Mouse (Mus musculus) kidney, postnatal 4 days (tissue): ENCODE measurements at regions not wholly inside any gene's neighbourhood (a gene's known extent, or its start where the extent isn't known, plus 50 kb on each side); places are given as distances from the start of the nearest gene placed in this dataset.
"Not testable (repeated sequence)": the region's sequence is repeated elsewhere in the genome, so short reads cannot be mapped to it uniquely, and the experiment has no call there.

Experiments
- DNase-seq, 2 experiments: peaks; one replicate each; pipeline ENCODE4 v3.0.0; 2021; ENCODE audit warnings: mixed read lengths in 2 of 2

DNA sequence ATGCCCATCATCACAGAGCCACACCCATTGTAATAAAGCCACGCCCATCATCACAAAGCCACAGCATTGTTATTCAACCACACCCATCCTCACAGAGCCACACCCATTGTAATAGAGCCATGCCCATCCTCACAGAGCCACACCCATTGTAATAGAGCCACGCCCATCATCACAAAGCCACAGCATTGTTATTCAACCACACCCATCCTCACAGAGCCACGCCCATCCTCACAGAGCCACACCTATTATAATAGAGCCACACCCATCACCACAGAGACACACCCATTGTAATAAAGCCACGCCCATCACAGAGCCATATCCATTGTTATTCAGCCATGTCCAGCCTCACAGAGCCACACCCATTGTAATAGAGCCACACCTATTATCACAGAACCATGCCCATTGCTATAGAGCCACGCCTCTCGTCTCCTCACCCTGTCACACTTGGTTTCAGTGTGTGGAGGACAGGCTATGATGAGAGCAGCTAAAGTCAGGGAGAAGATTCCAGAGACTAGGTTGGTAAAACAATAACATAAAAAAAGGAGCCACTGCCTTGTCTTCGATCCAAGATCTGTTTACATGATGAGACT lies 85.6 kb downstream of the Gxylt1 start:
- DNase-seq = no peak

DNA sequence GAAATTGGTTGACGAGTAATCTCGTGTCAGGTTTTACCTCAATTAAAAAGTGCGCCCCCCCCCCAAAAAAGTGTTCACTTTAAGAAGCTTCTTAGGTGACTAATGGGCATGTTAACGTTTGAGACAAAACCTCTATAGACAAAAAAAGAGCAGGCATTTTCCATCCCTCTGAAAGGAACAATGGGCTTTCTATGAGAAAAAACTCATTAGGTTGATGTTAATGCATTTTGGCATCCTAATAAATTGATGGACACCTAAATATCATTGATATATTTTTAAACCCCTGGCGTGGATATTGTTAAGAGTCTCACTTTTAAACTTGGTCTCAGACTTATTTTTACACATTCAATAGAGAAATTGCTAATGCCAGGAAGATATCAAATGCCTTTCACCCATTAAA lies 98.8 kb downstream of the Gxylt1 start:
- no peak for DNase-seq

DNA sequence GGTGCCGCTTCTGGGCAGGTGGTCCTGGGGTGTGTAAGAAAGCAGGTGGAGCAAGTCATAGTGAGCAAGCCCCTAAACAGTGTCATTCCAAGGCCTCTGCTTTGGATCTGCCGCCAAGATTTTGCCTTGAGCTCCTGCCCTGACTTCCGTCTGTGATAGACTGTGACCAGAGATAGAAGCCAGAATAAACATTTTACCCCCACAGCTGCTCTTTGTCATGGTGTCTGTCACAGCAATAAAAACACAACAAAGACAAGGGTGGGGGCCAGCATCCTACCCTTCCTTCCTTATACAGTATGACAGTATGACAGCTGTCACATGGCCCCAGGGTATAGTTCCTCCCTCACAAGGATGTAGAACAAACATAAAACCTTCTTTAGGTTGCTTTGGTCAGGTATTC lies 106.2 kb downstream of the Gxylt1 start:
- DNase-seq = peak; percentile 37 to 45

DNA sequence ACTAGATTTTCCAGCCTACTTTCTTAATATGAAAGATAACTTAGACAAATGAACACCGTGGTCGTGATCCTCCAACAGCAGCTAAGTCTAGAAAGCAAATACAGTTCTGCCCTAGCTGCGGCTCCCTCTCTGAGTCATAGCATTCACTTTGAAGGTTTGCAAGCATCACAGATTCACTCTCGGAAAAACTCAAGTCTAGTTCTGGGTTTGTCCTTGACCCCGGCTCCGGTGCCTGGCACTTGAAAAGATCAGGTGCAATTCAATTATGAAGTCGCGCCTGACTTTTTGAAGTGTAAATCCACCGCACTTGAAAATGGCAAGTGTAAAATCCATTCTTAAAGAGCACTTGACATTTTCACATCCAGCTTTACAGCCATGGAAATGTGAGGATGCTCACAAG lies 107.5 kb downstream of the Gxylt1 start:
- no peak for DNase-seq

DNA sequence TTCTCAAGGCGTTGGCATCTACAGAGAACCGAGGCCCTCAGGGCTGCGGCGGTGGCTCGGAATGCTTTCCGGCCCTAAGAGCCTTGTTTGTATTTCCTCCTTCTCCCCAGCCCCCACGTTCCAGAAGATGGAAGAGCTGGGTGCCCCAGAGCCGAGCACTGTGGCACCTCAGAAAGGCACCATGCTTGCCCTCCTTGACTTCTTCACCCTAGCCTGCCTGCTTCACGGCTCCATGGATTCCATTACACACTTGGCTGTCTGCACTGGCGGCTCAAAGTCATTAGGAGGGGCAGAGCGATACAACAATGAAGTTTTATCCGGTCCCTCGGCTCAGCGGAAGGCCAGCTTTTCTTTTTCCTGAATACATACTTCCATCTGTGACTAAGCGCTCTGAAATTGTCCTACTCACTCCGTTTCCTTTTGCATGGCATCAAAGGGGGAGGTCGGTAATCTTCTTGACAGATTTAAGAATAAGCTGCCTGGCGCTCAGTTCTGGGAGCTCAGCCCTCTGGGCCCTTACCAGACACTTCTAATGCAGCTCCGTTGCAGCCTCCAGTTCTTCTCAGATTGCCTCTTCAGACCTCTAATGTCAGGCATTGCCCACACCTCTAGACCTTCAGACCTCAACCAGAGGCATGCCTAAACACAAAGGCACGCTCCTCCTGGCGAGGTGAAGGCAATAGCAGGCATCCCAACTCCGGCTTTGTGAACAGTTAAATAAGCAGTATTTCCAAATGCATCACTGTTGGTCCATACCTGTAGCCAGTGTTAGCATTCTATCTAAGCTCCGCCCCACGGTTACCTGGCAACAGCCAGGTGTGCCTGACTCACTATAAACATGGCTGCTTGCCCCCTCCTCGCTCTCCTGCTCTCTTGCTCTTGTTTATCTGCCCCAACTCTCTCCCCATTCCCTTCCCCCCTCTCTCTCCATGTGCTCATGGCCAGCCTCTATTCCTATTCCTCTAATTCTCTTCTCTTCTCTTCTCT lies 112.8 kb downstream of the Gxylt1 start:
- DNase-seq = peak; percentile 15 to 35

DNA sequence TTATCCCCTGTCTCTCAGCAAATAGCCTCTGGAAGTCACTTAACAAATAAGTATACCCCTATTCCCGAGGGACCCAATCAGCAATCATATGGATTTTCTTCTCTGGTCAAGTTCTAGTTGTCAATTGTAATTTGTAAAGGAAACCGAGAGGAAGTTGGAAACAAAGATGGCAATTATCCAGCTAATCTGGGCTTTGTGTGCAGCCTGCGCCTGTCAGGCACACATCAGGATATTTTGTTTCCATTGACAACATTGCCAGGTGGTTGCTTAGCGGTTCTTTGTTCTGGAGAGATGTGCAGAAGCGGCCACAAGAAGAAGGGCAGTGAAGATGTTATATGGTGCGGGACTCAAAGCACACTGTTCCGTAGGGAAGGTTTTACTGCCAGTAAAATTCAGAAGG lies 113.7 kb downstream of the Gxylt1 start:
- no peak for DNase-seq

DNA sequence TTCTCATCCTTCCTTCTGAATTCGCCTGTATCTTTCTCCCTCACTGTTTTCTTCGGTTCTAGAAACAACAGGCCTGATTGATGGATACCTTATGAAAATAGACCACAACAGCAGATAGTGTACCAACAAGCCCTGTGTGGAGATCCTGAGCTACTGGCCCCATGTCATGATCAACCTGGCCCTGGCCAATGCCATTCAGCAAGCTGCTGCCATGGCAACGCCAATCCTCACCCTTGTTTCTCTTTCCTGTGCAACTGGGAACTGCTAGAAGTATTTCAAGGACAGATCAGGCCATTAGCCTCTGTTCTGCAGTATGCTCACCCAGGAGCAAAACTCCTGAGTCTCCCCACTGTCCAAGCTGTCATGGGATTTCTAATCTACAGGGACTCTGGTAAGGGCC lies 119.2 kb downstream of the Gxylt1 start:
- no peak for DNase-seq

DNA sequence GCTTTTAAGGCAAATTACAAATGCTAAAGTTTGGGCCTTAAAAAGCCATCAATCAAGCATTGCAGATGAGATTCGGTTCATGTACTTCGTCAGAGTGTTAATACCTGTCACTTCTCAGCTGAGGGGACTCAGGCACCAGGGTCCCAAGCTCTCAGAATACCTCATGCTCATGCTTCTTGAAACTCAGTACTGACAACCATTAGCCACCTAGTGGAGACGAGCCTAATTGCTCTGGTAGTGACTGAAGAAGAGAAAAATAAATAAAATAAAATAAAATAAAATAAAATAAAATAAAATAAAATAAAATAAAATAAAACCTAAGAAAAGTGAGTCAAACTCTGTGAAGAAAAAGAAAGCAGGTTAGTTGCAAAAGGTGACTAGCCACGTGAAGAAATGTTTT lies 121.0 kb downstream of the Gxylt1 start:
- peak; percentile 7 to 26 for DNase-seq

DNA sequence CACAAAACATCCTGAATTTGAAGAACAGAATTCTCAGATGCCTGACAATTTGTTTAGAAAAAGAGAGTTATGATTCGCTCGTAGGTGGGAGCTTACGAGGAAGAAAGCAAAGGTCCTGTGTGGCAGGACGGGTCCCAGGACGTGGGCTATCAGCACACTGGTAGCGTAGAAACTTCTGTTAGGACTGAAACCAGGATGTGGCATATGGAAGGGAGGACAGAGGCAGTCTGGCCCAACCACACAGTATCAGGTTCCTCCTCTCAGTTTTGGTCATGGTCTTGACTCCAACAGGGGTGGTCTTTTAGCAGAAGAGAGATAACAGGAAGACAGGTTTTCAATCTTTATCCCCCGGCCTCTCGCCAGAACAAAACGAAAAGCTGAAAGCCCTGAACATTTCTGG lies 130.1 kb downstream of the Gxylt1 start:
- DNase-seq = no peak

DNA sequence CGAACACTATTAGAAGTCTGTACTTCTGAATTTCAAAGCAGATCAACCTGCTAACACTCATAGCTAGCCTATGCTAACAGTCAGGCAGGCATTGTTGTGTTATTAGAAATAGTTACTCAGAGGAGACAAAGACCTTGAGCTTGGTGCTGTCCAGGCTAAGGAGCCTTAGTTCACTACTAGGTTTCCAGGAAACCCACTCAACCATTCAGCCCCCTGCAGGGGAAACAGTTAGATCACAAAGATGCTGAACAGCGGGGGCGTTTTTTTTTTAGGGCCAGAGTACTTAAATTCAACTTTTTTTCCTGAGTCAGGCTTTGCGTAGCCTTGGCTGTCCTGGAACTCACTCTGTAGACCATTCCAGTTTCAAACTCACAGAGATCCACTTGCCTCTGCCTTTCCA lies 130.7 kb downstream of the Gxylt1 start:
- no peak for DNase-seq

DNA sequence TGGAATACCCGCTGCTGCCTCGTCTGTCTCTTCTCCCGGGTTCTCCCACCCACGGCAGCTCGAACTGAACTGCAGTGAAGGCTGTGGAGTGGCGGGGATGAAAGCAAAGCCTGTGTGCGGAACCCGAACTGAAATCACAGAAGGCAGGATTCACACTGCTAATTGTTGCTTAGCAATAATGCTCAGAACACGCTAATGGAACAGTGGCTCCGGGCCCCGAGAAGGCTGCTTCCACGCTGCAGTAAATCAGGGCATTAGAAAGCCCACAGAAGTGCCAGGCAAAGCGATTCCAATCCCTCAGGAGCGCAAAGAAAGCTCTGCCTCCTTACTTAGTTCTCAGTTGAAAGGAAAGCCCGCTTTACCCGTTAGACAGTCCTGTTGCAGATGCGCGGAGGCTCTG lies 141.6 kb downstream of the Gxylt1 start:
- no peak for DNase-seq

DNA sequence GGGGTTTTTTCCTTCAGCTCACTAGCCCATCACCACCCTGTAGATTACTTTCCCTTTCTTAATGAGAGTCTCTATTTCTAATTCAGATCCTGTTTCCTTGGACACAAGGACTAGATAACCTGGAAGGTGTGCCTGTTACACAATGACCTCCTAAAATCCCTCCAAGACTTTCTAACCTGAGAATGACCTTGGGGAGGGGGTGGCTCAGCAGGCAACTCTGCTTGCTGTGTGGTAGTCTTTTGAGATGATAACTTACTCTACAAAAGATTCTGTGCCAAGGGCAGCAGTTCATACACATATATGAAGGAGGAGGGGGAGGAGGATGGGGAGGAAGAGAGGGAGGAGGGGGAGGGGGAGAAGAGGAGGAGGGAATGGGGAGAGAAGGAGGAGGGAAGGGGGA lies 143.9 kb downstream of the Gxylt1 start:
- DNase-seq = no peak

DNA sequence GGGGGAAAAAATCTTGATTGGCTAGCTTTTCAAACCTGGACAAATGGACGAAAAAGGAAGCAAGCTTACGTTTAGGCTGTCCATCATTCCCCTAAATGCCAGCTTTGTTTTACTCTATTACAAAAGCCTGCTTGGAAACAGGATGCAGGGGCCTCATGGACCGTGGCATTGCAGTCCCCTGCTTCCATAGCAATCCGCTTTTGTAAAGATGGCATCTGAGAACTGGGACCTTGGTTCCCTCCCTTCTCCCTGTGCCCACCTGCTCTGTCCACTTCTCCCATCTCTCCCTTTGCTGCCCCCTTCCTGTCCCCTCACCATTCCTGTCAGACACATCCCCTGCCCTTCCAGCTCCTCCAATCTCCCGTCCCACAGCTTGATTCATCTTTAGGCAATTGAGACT lies 149.7 kb downstream of the Gxylt1 start:
- DNase-seq = no peak

DNA sequence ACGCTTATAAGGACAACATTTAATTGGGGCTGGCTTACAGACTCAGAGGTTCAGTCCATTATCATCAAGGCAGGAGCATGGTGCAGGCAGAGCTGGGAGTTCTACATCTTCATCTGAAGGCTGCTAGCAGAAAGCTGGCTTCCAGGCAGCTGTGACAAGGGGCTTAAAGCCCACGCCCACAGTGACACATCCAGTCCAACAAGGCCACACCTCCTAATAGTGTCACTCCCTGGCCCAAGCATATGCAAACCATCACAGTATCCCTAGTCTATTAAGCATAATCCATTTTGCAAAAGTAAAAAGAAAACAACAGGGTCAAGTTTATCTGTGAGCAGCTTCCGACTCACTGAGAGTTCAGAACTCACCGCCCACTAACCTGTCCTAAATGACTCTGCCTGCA lies 153.8 kb downstream of the Gxylt1 start:
- peak; percentile 37 to 54 for DNase-seq

DNA sequence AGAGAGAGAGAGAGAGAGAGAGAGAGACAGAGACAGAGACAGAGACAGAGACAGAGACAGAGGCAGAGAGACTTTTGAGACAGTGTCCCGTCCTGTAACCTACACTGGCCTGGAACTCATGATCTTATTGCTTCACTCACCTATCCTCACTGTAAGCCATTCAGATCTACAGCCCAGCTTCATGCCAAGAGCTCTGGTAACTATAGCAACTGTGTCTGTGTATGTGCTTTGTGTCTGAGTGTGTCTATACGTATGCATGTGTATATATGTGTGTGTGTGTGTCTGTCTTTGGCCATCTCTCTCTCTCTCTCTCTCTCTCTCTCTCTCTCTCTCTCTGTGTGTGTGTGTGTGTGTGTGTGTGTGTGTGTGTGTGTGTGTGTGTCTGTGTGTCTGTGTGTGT lies 157.2 kb downstream of the Gxylt1 start:
- DNase-seq = not testable (repeated sequence)

DNA sequence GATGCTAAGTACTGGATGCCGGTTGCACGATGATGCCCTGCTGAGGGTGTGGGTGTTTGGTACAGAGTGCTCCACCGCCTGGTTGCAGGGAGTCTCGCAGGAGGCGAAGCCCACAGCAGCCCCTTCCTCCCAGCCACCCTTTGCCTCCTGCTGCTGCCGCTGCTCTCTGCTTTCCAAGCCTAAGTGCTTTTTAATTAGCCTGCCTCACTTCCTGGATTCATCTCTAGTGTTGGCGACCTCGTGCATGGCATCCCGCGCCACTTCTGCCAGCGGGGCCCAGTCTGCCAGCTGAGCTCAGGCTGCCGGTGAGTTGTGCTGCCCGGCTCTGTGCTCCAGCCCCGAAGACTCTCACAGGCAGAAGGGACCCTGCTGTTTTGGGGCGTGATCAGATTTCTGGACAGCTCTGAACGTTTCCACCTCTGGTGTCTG lies 159.3 kb downstream of the Gxylt1 start:
- peak; percentile 37 to 44 for DNase-seq

DNA sequence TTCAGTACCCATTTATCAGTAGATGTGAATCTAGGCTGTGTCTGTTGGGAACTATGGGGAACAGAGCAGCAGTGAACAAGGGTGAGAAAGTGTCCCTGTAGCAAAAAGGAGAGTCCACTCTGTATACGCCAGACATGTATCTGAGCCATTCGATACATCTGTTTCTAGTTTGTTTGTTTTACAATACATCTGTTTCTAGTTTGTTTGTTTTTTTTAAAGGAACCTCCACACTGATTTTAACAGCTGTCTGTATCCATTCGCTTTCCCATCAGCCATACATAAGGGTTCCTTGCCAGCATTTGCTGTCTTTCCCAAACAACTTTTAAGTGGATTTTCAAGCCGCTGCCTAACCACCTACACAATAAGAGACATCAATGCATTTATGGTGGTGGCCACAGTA lies 170.0 kb downstream of the Gxylt1 start:
- DNase-seq = no peak

DNA sequence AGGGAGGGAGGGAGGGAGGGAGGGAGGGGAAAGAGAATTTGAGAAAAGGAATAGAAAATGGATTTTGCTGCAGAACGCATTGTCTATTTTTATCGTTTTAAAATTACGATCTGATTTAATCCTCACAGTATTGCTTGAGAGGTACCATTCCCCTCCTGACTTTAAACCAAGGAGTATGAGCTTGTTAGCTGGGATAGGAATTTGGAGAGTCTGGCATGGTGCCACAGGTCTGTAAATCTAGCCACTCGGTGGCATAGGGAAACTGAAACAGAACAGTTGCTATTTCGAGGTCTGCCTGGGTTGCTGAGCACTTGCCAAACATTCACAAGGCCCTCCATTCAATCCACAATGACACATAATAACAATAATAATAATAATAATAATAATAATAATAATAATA lies 171.6 kb downstream of the Gxylt1 start:
- DNase-seq = peak in 1 of 2 experiments; percentile 15

DNA sequence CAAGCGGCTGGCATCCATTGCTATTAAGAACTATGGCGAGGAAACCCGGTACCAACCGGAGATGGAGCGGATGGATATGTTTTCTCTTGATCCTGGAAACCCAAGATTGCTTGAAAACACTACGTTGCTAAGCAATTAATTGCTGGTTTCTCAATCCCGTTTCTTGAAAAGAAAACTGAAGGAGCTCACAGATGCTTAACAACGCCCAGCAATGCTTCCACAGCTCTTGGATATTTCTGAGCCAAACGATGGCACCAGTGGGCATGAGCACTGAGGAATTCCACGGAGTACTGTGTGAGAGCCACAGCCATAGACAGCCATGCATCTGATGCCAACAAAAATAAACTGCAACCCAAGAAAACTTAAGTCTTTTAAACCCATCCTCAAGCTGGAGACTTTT lies 173.1 kb downstream of the Gxylt1 start:
- no peak for DNase-seq

DNA sequence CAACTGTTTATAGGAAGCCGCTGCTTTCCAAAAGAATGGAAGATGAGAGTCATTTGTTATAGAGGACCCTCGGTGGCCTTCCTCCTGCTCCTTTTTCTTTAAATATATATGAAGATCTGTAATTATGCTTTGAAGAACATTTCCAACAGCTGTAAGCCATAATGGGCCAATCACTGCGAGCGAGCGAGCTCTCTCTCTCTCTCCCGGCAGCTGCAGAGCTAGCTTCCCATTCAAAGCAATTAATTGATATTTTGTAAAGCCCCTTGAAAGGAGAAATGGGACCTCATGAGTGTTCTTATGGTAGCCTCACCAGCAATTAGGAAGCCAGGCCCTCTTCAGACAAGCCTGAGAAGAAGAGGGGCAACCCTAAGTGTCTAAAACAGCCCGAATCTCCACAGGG lies 174.1 kb downstream of the Gxylt1 start:
- no peak for DNase-seq

DNA sequence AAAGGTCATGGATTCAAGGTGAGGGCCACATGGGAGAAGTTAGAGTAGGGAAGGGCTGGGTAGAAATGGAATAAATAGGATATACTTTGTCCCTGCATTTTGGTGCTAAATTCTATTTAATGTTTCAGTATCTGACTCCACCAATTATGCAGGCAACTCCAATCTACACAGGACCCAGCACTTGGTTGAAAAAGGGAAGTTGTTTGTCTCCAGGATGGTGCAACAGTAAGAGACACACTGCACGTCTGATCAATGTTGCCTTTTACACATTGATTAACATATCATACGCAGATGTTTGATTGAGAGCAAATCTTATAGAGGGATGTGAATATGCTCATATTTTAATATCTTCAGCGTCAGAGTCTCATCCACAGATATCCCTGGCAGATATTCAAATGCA lies 175.1 kb downstream of the Gxylt1 start:
- no peak for DNase-seq

DNA sequence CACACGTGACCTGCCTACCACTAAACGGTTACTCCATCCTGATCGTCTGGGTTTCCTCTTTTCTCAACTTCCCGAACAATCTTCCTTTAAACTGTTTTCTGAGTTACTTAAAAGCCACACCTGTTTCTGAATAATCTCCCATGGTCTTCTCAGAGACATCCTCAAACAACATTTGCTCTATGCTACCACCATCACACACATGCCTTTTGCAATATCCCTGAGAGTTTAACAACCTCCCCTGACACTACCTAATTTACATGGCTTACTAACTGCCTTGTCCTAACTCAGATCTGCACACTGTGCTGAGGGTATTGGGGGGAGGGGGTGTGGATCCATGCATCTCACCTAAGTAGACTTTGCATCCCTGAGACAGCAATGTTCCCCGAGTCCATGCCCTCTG lies 178.6 kb downstream of the Gxylt1 start:
- no peak for DNase-seq

DNA sequence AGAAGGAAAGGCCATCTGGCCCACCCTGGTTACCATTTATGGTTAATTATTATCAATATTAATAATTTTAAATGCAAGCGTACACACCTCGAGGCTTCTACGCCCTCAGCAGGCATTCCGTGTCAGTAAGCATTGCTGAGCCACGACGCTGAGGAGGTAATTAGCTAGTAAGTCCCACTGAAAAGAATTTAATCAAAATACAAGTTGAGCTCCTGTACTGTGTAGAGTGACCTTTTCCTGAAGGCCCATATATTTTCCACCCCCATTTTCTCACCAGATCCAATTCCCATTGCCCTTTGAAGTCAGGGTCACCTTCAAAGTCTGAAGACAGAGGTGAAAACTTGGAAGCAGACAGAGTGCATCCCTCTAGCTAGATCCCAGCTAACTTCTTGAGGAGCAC lies 179.8 kb downstream of the Gxylt1 start:
- DNase-seq = no peak
